Mouse (Mus musculus) embryo, embryonic 9.5 days (tissue): ENCODE measurements around the gene Asic2.

Source experiments
- DNase-seq: peaks from one replicate; pipeline ENCODE4 v3.0.0-alpha.2; 2017; ENCODE audit errors: extremely low spot score

Gene Asic2

GRCm38 (mm10) chr11:81968401-81968881 lies at the start of gene Asic2:
TSS of gene Asic2 (minus strand) at chr11:81968457.
- DNase-seq: peak; percentile 17

GRCm38 (mm10) chr11:82016181-82016780 lies 48.0 kb upstream of the Asic2 start:
- DNase-seq: no peak

- DNase-seq: no peak
These were observed 46.8 kb upstream of the Asic2 start for GRCm38 (mm10) chr11:82015066-82015465.

GRCm38 (mm10) chr11:82013756-82014155 lies 45.5 kb upstream of the Asic2 start:
- no peak for DNase-seq

GRCm38 (mm10) chr11:82011411-82012193 lies 43.3 kb upstream of the Asic2 start:
- no peak for DNase-seq

- no peak for DNase-seq
These were observed 41.9 kb upstream of the Asic2 start for GRCm38 (mm10) chr11:82010115-82010514.

- no peak for DNase-seq
These were observed 38.7 kb upstream of the Asic2 start for GRCm38 (mm10) chr11:82006796-82007423.

- no peak for DNase-seq
These were observed 36.6 kb upstream of the Asic2 start for GRCm38 (mm10) chr11:82004810-82005209.

- no peak for DNase-seq
These were observed 32.3 kb upstream of the Asic2 start for GRCm38 (mm10) chr11:82000581-82000980.

GRCm38 (mm10) chr11:81999469-81999868 lies 31.2 kb upstream of the Asic2 start:
- no peak for DNase-seq

- no peak for DNase-seq
These were observed 30.4 kb upstream of the Asic2 start for GRCm38 (mm10) chr11:81998646-81999045.

- DNase-seq: no peak
These were observed 28.8 kb upstream of the Asic2 start for GRCm38 (mm10) chr11:81997085-81997484.

GRCm38 (mm10) chr11:81996172-81996841 lies 28.1 kb upstream of the Asic2 start:
- peak; percentile 78 for DNase-seq

GRCm38 (mm10) chr11:81983146-81983545 lies 14.9 kb upstream of the Asic2 start:
- peak; percentile 55 for DNase-seq

GRCm38 (mm10) chr11:81982191-81982590 lies 13.9 kb upstream of the Asic2 start:
- peak; percentile 27 for DNase-seq

GRCm38 (mm10) chr11:81974577-81974976 lies 6.3 kb upstream of the Asic2 start:
- peak; percentile 15 for DNase-seq

GRCm38 (mm10) chr11:81973699-81974098 lies 5.4 kb upstream of the Asic2 start:
- no peak for DNase-seq

GRCm38 (mm10) chr11:81972044-81972443 lies 3.8 kb upstream of the Asic2 start:
- DNase-seq: no peak

GRCm38 (mm10) chr11:81966626-81967289 lies 1.5 kb downstream of the Asic2 start:
- DNase-seq: peak; percentile 63

- DNase-seq: no peak
These were observed 2.3 kb downstream of the Asic2 start for GRCm38 (mm10) chr11:81965653-81966625.
